Mouse (Mus musculus) Muller cell, postnatal 12 days (primary cell): ENCODE measurements at regions not wholly inside any gene's neighbourhood (a gene's known extent, or its start where the extent isn't known, plus 50 kb on each side); places are given as distances from the start of the nearest gene placed in this dataset.
"Not testable (repeated sequence)": the region's sequence is repeated elsewhere in the genome, so short reads cannot be mapped to it uniquely, and the experiment has no call there.

Experiments
- DNase-seq: peaks from one replicate; pipeline ENCODE4 v3.0.0-alpha.2; 2015; ENCODE audit errors: inconsistent ontology term

GRCm38 (mm10) chr12:48223298-48223697, 1159.2 kb upstream of the Foxg1 start:
- DNase-seq = no peak

GRCm38 (mm10) chr12:48221976-48222800, 1160.3 kb upstream of the Foxg1 start:
- DNase-seq = peak; percentile 49

GRCm38 (mm10) chr12:48181831-48182230, 1200.6 kb upstream of the Foxg1 start:
- DNase-seq = peak; percentile 40

GRCm38 (mm10) chr12:48173926-48174601, 1208.4 kb upstream of the Foxg1 start:
- no peak for DNase-seq

GRCm38 (mm10) chr12:48146117-48146516, 1236.3 kb upstream of the Foxg1 start:
- no peak for DNase-seq

GRCm38 (mm10) chr12:48122996-48123395, 1259.5 kb upstream of the Foxg1 start:
- no peak for DNase-seq

- no peak for DNase-seq
These were observed 1281.0 kb upstream of the Nova1 start for GRCm38 (mm10) chr12:48099727-48100126.

GRCm38 (mm10) chr12:48086988-48087387, 1268.3 kb upstream of the Nova1 start:
- DNase-seq = no peak

- DNase-seq = no peak
These were observed 1264.6 kb upstream of the Nova1 start for GRCm38 (mm10) chr12:48083377-48083776.

- no peak for DNase-seq
These were observed 1243.9 kb upstream of the Nova1 start for GRCm38 (mm10) chr12:48062620-48062942.

GRCm38 (mm10) chr12:48061898-48062619, 1243.3 kb upstream of the Nova1 start:
- no peak for DNase-seq

- peak; percentile 3 for DNase-seq
These were observed 1201.7 kb upstream of the Nova1 start for GRCm38 (mm10) chr12:48020416-48020815.

GRCm38 (mm10) chr12:47975868-47976267, 1157.1 kb upstream of the Nova1 start:
- DNase-seq = no peak

GRCm38 (mm10) chr12:47969655-47970054, 1150.9 kb upstream of the Nova1 start:
- no peak for DNase-seq

- no peak for DNase-seq
These were observed 1135.6 kb upstream of the Nova1 start for GRCm38 (mm10) chr12:47954330-47954729.

- not testable (repeated sequence) for DNase-seq
These were observed 1120.8 kb upstream of the Nova1 start for GRCm38 (mm10) chr12:47939491-47939890.

GRCm38 (mm10) chr12:47927007-47927406, 1108.3 kb upstream of the Nova1 start:
- no peak for DNase-seq
